Mouse (Mus musculus): Measurements from ENCODE around the gene Ttyh1.

Ttyh1 gene

GRCm38 (mm10) chr7:4165286-4165685, 46.1 kb downstream of the Ttyh1 start:
- no peak for DNase-seq (ENCODE audit: extremely low spot score, low read depth, low spot score)

GRCm38 (mm10) chr7:4167098-4167497, 47.9 kb downstream of the Ttyh1 start:
- no peak for DNase-seq (ENCODE audit: extremely low spot score, low read depth, low spot score)

GRCm38 (mm10) chr7:4170193-4170938, 51.2 kb downstream of the Ttyh1 start:
- DNase-seq (ENCODE audit: extremely low spot score, low read depth, low spot score), result no peak

- no peak for DNase-seq (ENCODE audit: extremely low spot score, low read depth, low spot score)
Observed at GRCm38 (mm10) chr7:4178438-4178837, 59.2 kb downstream of the Ttyh1 start.
